Mouse (Mus musculus) heart, postnatal 0 days (tissue): ENCODE measurements at regions not wholly inside any gene's neighbourhood (a gene's known extent, or its start where the extent isn't known, plus 50 kb on each side); places are given as distances from the start of the nearest gene placed in this dataset.

Experiments used
- CTCF ChIP-seq: IDR thresholded peaks from 2 replicates; pipeline ENCODE4 v1.5.1; 2016; ENCODE audit warnings: antibody characterized with exemption, control low read depth, low read depth
- EP300 ChIP-seq: IDR thresholded peaks from 2 replicates; pipeline ENCODE4 v1.6.1; 2016; ENCODE audit warnings: antibody characterized with exemption, low read depth

DNA sequence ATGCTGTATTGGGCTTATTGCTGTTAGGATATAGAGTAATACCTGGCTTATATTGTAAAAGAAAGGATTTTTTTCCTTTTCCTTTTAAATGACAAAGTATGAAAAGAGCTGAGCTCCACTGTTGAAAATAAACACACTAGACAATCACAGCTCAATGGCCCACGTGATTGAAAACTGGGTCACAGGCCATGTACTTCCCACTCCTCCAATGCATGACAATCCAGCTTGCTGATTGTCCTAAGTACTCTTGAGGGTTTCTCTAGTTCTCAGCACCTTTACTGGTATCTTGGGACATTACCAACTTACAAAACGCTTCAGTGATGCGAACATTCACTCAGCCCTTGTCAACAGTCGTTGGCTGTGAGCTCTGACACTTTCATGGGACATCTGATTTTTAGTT is 170.1 kb downstream of the Cth start:
- TF ChIP-seq EP300 (no peak), CTCF (no peak)
